Mouse (Mus musculus) megakaryocyte, embryonic 14.5 days (primary cell): ENCODE data around the gene Nubpl.

ENCODE experiments used
- FLI1 ChIP-seq: IDR thresholded peaks from 2 replicates; pipeline ENCODE4 v1.6.1; 2012; ENCODE audit warnings: low read length, inconsistent platforms, mixed read lengths
- GATA1 ChIP-seq: IDR thresholded peaks from 3 replicates; pipeline ENCODE4 v1.6.1; 2012; ENCODE audit warnings: mixed read lengths, low read length, inconsistent platforms, borderline replicate concordance

DNA sequence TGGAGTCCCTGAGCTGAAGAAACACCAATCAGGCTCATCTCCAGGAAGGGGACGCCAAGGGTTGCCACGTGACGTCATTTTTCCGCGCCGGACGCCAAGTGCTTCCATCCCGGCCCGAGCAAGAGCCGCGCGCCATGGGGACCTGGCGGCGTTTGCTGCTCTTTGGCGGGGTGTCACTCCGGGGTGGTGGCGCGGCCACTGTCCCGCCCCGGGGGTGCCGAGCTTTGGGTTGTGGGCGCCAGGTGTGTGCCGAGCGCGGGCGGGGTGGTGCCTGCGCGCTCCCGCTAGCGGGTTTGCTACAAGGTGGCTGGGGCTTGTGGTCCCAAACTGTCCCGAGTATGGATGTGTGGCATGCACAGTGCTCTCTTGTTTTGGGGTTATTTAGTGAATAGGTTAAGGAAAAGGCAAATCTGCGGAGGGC, at the start of gene Nubpl:
- TF ChIP-seq GATA1 = no peak
- no peak for TF ChIP-seq FLI1
